Mouse (Mus musculus) NIH3T3 (cell line): ENCODE data around the gene Pagr1a.
A peak's percentile ranks its signal among the peaks of the same experiment; 100 is the strongest.

Source experiments
- DNase-seq: peaks from one replicate; pipeline ENCODE4 v3.0.0-alpha.2; 2012; ENCODE audit warnings: low read depth

Pagr1a gene

DNA sequence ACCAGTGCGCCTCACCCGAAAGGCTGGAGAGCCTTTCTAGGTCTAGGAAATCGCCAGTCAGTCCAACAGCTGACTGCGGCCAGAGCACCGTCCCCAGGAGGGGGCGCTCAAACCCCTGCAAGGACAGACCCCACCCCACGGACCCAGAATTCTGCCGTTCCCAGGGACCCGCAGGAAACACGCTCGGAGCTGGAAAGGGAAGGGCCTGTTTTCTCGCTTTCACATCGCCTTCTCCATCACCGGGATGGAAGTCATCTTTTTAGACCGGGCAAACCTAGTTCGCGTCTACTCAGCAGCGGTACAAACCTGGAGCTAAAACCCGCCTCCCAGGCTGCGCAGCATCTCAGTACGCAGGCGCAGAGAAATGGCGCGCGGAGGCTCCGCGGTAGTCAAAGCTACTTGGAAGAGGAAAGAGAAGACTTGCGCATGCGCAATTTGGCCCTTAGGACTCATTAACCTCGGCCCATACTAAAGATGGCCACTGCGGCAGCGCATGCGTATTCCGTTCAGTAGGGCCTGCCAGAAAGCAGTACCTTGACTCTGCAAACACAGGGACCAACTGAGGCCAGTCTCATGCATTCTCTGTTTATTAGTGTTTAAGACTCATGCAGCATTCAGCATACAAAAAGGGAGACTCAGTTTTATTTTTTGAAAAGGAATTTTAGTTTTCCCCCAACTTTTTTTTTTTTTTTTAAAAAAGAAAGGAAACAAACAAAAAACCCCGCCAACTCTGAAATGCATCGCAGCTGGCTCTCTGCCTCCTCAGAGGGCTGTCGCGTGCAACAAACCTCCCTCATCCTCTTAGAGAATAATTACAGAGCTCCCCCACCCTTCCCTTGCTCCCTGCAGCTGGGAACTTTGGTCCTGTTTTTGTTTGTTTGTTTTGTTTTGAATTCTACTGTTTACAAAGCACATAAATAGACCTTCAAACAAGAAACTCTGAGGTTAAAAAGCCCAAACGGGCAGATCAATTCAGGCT is at the start of gene Pagr1a:
Gene Pagr1a (minus strand): TSS at position 382 of the 979 bp plus-strand sequence.
- DNase-seq = peak; percentile 99

DNA sequence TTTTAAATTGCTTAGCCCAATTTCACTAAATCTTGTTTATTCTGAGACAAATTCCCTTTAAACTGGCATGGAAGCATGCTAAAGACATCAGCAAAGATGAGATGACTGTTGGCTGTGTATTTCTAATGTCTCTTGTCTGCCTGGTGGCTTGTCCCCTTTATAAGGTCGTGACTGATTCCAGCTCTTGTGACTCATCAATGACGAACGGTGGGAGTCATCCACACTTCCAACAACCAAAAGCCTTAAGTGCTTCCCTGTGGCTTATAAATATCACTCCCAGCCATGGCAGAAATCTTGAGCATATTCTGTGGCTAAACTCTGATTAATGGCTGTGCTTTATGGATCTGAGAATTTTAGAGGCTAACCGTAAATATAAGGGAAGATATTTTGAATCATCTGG is 49.2 kb upstream of the Pagr1a start:
- peak; percentile 30 for DNase-seq

DNA sequence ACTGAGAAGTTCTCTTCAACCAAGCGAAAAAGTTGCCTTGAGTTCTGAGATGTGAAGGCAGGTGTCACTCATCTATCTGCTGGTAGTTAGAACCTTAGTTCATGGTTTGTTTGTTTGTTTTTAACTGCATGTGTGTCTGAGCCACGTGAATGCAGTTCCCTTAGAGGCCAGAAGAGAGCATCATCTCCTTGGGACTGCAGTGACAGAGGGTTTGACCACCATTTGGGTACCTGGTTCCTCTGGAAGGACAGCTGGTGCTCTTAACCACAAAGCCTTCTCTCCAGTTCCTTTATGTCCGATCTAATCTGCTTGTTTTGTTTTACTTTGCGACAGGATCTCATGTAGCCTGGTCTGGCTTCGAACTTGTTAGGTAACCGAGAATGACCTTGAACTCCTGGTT is 48.4 kb upstream of the Pagr1a start:
- no peak for DNase-seq

DNA sequence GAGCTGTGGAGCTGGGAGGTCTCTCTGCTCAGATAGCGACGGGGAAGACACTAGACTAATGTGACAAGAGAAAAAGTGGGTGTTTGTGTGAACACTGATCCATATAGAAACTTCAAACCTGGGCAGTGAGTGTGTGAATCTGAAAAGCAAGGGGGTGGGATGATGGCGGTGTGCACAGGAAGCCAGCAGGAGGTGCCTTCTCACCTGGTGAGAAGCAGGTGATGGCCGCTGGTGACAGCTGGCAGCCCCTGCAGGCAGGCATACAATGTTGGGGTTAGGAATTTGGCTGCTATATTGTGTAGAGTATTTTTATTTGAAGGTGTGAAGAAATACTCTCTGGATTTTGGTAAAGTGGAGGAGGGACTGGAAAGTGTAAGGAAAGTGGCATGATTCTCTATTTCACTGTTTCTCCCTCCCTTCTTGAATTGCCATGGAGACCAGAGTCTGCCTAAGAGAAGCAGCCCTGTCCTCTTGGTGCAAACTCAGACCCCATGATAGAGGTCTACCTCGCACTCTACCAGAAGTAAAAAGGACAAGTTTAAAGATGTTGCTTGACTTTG is 38.0 kb upstream of the Pagr1a start:
- DNase-seq = no peak

DNA sequence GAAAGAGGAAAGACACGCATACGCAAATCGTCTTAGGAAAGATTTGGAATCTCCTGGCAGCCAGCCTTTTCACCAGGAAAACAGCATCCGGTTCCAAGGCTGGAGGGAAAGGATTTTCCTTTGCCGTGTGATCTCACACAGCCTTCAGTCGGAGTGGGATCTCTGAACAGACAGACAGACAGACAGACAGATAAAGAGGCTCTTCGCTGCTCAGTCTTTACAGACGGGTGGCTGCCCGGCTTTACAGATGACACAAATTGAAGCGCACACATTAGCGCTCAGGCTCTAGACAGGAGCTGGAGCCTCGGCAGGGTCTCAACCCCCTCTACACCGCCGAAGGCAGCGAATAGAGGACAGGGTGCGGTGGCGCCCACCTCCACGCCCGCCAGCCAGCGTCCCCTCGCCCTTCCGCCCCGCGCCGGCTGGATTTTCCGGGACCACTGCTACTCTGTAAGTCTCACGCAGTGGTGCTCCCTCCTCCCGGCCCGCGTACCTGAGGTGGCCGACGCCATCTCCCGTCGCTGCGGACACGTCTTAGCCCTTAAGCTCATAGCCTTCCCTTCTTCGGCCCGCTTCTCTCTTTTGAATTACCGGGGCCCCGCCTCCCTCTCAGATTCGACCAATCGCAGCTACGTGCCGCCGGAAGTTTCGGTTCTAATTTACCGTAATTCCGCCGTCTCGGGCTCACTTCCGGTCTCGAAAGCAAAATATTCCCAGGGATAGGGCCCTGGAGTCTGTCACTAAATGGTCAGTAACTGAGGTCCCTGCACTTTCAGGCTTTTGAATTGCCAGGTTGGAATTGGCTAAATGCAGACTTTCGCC is 24.9 kb upstream of the Pagr1a start, which contains the start of gene Kif22:
Gene Kif22 (minus strand): TSS at position 621 of the 822 bp plus-strand sequence.
- DNase-seq = peak; percentile 91

DNA sequence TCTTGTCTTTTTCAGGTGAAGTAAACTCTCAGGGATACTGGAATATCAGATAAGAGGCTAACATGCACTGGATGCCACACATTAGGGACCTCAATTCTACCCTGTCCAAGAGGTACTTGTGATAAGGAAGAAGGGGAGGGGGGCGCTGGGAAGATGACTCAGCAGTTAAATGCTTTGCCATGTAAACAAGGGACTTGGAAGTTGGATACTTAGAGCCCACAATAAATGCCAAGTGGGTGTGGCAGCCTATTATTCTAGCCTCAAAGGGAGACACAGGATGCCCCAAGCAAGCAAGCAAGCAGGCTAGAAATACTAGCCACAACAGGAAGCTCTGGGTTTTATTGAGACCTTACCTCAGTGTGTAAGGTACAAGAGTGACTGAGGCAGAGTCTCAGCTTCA is 14.1 kb upstream of the Pagr1a start:
- DNase-seq = peak; percentile 31

DNA sequence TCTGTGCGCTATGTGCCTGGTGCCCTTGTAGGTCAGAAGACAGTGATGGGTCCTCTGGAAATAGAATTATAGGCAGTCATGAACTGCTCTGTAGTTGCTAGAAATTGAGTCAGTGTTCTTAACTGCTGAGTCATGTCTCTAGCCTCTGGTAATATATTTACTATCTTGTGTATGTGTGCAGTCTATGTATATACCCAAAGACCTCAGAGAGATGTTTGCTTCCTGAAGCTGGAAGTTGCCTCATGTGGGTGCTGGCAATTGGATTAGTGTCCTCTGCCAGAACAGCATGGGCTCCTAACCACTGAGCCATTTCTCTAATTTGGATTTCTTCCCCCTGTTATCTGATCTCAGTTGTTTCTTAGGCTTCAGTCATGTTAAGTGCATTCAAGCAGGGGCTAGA is 13.0 kb upstream of the Pagr1a start:
- peak; percentile 57 for DNase-seq

DNA sequence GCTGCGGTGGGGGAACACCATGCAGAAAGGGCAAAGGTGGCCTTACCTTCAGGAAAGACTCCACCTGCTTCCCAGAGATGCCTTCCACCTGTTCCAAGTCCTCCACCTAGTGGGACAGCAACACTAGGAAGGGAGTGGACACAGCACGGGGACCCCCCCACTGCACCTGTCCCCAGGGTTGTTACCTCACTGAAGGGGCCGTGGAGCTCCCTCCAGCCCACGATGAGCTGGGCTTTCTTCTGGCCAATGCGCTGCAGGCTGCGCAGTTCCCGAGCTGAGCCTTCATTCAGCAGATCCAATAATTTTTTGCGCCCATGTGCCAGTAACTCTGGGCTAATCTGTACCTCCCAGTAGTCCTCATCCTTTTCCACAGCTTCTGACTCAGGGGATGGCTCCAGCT is 10.7 kb upstream of the Pagr1a start:
- no peak for DNase-seq

DNA sequence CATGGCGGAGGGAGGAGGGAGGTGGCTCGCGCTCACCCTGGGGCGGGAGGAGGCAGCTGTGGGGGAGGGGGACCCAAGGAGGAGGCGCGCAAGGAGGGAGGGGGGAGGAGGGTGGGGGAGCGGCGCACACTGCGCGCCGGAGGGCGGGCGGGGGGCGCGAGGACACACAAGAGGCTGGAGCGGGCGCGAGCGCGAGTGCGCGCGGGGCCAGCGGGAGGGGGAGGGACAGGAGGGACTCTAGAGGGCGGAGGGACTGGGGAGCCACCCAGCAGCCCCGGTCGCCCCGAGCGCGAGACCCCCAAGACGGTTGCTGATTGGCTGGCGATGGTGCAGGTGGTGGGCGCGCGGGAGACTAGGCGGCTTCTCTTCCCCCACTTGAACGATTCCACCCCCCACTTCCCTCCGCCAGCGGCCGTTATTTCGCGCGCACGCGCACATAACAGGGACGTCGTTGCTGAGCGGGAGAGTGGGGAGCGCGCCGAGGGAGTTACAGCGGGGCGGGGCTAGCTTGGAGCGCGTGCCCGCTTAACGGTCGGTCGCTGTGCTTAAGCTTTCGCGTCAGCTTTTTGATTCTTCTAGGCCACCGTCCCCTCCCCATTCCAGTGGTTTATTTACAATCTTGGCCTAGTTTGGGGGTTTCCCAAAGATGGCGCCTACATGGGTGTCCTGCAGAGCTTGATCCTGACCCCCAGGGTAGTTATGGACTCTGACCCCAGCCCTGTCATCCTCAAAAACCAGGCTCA is 10.0 kb upstream of the Pagr1a start, which contains the start of gene Maz:
Gene Maz (minus strand): TSS at position 54 of the 743 bp plus-strand sequence.
- peak; percentile 99 for DNase-seq

DNA sequence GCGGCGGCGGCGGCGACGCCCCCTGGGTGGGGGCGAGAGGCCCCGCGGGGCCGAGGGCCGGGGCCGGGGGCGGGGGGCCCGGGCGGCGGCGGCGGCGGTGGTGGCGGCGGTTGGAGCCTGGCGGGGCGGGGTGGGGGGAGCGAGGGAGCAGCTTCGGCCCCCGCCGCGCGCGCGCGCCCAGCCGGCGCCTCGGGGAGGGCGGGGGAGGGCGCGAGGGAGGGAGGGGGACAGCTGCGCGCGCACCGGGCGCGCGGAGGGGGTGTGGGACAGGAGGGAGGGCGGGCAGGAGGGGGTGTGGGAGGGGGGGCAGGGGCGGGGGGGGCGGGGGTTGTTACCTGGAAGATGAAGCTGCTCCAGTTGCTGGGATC is 9.4 kb upstream of the Pagr1a start:
- no peak for DNase-seq

DNA sequence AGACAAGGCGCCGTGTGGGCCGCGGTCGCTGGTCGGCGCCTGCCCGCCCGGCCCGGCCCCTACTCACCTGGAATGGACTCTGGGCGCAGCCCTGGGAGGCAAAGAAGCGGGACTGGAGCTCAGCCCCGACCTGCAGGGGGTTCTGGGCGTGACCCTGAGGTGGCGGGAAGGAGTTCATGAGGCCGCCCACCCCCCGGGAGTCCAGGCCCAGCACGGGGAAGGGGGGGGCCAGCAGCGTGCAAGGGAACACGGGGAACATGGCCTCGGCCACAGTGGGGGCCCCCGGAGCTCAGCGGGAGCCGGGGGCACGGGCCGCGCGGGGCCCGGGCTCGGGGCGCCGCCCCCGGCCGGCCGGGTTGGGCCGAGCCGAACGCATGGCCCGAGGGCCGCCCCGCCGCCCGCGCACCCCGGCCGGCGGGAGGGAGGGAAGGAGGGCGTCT is 9.0 kb upstream of the Pagr1a start:
- DNase-seq = no peak

DNA sequence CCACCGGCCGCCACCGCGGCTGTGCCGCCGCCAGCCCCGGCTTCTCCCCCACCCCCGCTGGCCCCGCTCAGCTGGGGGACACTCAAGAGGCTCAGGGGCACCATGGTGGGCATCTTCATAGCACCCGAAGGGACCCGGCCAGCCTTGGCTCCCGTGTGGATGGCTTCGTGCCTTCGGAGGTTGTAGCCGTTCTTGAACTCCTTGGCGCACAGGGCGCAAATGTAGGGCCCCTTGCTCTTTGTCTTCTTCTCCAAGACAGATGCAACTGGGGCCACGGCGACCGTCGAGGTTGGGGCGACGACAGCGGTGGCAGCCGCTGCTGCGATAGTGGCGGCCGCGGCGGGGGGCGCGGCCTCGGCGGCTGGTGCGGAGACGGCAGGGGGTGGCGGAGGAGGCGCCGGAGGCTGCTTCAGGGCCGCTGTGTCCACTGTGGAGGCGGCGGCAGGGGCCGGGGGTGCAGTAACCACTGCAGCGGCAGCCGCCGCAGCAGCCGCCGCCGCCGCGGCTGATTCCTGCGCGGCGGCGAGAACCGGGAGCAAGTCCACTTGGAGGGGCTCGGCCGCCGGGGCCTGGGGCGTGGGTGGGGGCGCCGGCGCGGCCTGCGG is 8.5 kb upstream of the Pagr1a start:
- peak; percentile 62 for DNase-seq

DNA sequence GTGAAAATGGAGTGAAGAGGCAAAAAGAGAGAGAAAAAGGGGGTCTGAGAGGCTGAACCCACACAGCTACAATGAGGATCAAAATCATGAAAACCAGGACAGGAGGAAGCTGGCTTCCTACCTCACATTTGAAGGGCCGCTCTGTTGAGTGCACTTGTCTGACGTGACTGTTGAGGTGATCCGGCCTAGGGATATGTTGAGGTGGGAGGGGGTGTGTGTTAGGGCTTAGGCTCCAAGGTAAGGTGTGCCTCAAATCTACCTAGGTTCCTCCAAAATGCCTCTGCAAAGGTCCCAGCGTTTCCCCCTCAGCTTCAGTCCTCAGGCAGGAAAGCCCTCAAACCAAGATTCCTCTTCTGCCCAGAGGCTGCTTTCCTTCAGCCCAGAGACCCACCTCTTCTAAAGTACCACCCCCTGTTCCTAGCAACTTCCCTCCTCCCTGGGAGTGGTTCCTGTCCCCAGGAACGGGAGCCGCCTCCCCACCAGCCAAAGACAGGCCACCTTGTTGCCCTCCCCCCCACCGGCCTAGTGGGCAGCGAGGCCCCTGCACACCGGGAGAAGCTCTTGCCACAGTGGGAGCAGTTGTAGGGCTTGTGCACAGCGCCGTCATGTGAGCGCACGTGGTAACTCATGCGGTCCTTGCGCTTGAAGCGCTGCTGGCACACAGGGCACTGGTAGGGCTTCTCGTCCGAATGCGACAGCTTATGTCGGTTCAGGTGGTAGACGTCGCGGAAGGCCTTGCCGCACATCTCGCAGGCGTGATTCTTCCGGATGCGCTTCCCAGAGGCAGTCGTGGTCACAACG is 7.8 kb upstream of the Pagr1a start:
- DNase-seq = peak; percentile 88

DNA sequence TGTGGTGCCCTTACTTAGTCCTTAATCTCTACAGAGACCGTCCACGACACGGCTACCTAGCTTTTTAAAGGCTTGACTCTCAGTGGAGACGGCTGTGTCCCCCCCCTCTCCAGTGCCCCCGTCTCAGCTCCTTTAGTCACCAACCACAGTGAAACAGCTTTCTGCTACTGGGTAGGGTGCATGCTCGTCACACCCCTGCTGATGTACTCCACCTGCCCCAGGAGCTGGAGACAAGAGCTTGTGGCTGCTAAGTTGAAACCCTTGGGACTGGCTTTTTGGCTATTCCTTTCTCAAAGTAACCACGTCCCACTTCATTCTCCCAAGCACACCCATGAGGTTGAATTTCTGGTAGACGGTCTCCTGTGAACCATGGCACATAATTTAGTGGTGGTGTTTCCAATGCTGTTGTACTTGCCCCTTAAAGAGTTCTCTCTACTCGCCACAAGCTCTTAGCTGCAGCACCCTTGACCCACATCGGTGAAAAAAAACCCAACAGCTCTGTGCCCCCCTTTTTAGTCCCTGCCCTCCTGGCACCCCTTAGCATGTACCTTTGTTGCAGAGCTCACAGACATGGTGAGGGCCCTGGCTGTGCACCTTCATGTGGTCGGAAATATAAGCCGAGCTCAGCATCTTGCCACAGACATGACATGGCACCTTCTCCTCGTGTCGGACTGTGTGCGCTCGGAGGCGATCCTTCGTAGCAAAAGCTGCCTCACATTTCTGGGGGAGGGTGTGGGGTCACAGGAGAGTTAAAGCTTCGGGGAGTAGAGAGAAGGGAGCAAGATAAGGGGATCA is 6.9 kb upstream of the Pagr1a start:
- no peak for DNase-seq

DNA sequence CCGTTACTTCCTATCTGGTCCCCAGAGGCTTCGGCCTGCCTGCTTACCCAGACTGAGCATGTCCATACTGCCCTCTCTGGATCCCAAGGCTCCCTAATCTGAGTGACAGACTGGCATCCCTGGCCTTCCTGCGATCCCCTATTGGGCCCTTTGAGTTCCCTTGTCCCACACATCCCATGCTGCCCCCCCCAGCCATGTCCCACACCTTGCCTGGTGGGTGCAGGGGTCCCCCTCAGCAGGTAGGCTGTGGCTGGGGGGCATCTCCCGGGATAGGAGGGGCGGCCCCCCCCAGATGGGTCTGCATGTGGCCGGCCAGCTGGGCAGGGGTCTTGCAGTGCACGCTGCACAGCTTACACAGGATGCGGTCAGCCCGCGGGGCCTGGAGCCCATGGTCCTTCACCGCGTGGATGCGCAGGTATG is 6.1 kb upstream of the Pagr1a start:
- no peak for DNase-seq

DNA sequence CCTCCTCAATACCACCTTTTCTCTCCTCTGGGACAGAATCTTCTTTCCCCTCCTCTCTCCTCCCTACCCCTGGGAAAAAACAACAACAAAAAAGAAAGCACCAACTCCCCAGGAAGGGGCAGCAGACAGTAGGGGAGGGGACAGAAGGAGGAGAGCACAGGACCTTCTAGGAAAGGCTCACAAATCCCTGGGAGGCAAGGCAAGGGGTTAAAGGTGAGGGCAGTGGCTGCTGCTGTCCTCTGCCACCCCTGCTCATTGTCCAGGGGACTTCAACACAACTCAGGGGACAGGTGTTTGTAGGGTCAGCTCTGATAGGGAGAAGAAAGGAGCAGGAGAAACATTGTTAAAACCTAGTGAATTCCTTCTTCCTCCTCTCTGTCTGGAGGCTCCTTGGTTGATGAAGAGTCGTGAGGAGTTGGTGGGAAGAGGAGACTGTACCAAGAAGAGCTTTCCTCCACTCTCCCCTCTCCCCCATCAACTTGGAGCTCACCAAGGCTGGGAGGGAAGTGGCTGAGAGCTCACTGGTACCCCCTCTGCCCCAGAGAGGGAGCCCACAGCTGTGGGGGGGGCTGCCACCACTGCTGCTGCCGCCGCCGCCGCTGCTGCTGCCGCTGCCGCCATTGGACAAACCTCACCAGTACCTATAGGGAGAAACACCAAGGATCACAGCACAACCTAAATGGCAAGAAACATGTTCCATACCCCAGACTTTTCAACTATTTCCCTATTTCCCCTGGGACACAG is 5.5 kb upstream of the Pagr1a start:
- no peak for DNase-seq

DNA sequence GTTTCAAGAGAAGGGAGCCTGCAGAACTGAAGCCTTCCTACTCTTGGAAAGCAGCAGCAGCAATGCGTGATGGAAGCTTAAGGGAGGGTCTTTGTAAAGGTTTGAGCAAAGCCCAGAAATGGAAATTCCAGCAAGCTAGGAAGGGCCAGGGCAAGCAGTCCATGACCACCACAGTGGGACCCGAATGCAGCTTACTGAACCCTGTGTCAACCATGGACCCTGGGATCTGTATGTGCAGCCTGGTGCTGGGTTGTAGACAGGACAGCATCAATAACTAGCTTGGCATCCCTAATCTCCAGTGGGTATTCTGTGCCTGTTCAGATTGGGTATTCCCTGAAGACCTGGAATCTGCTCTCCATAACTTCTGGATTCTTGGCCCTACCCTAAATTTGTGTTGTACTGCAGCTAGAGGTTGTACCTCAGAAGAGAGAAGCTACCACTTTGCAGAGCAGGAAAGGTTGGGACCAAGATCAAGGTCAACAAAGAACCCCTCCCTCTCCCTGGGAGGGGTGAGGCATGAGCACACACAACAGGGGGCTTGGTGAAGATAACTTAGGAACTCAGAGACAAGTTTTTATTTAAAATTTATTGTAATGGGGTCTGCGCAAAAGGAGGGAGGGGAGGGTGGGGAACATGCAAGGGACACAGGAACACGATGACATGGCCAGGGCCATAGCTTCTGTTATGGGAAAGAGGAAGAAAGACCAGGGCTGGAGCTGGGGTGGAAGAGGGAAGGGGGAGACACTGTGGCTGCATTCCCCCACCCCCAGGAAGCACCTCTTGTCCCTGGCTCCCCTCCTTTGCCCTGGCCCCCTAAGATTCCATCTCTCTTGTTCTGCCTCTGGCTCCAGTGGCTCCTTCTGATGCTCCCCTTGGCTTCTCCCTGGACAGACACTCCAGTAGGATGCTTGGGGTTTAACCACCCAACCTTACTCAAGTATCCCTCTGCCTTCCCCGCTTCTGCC is 4.7 kb upstream of the Pagr1a start:
- DNase-seq = no peak
